Mouse (Mus musculus) heart, postnatal 4 days (tissue): Measurements from ENCODE around the gene Gm11009. TPM values are rescaled to one million over a fixed set of nuclear protein-coding genes. Genes with fewer than 3 reads are reported as not detected.
"Not testable (repeated sequence)": the region's sequence is repeated elsewhere in the genome, so short reads cannot be mapped to it uniquely, and the experiment has no call there.

Experiments used
- DNase-seq: peaks from one replicate; pipeline ENCODE4 v3.0.0; 2021
- total RNA-seq, 2 experiments: library from RNA; stranded (reverse); gene quantifications; 2 replicates each; pipeline ENCODE4 v1.2.3; 2021

Gene Gm11009
- not detected for total RNA-seq

GRCm38 (mm10) chr2:176319394-176319793 is at the start of gene Gm11009:
Gene Gm11009, minus strand, starts transcription at chr2:176319494.
- not testable (repeated sequence) for DNase-seq

Other genes starting within 250 kb of the Gm11009 start
- 10 to 100 TPM in 1 of 2 experiments, 1 to 10 TPM in 1; 5.3 to 11.8 TPM for gene Gm2004, start 169.7 kb downstream of the Gm11009 start, total RNA-seq
- 1 to 10 TPM; 1.5 to 9.8 TPM for gene 2210418O10Rik, start 92.9 kb downstream of the Gm11009 start, total RNA-seq
- 10 to 100 TPM in 1 of 2 experiments, 1 to 10 TPM in 1; 10.0 to 11.0 TPM for gene Gm14435, start 104.1 kb upstream of the Gm11009 start, total RNA-seq
- not detected for gene Gm14434, start 167.3 kb upstream of the Gm11009 start, total RNA-seq
- gene Zfp967, start 201.6 kb upstream of the Gm11009 start, total RNA-seq: not detected